Mouse (Mus musculus) brain, adult 10 weeks (tissue): Measurements from ENCODE around the gene Hist1h2bn. TPM values are rescaled to one million over a fixed set of nuclear protein-coding genes. Genes with fewer than 3 reads are reported as not detected.

Experiments
- polyA plus RNA-seq: library from polyadenylated mRNA; stranded (reverse); fragments of 350-450 nt; fragmentation: Illumina TruSeq; extraction: RNeasy Lipid Tissue Mini Kit (QIAGEN cat#74804); gene quantifications from one replicate; pipeline ENCODE4 v1.2.3, GENCODE M21; 2015; ENCODE audit warnings: low read depth, low replicate concordance

Hist1h2bn gene
- not detected for polyA plus RNA-seq

GRCm38 (mm10) chr13:21753524-21754285 is at the start of gene Hist1h2bn, which contains the start of gene Hist1h2ak:
Gene Hist1h2bn, plus strand, starts transcription at chr13:21754123.
Gene Hist1h2ak, minus strand, starts transcription at chr13:21753827.

GRCm38 (mm10) chr13:21715864-21716539 is 37.9 kb upstream of the Hist1h2bn start, which contains the start of the genes Hist1h2bl and Hist1h2ai:
Gene Hist1h2bl, minus strand, starts transcription at chr13:21716143.
Gene Hist1h2ai, plus strand, starts transcription at chr13:21716422.

GRCm38 (mm10) chr13:21717397-21718357 is 36.2 kb upstream of the Hist1h2bn start, which contains the start of gene Hist1h3h:
Gene Hist1h3h, plus strand, starts transcription at chr13:21717659.

GRCm38 (mm10) chr13:21721757-21722372 is 32.1 kb upstream of the Hist1h2bn start, which contains the start of gene Hist1h2bm:
Gene Hist1h2bm, plus strand, starts transcription at chr13:21722044.

GRCm38 (mm10) chr13:21734906-21735767 is 18.8 kb upstream of the Hist1h2bn start, which contains the start of gene Hist1h4j:
Gene Hist1h4j, plus strand, starts transcription at chr13:21735064.

GRCm38 (mm10) chr13:21750159-21751017 is 3.5 kb upstream of the Hist1h2bn start, which contains the start of gene Hist1h4k:
Gene Hist1h4k, minus strand, starts transcription at chr13:21750505.

GRCm38 (mm10) chr13:21779767-21780731 is 26.1 kb downstream of the Hist1h2bn start, which contains the start of gene Hist1h1b:
Gene Hist1h1b, minus strand, starts transcription at chr13:21780625.

GRCm38 (mm10) chr13:21783255-21783617 is 29.3 kb downstream of the Hist1h2bn start, which contains the start of gene Hist1h3i:
Gene Hist1h3i, minus strand, starts transcription at chr13:21783370.

GRCm38 (mm10) chr13:21786899-21787629 is 33.1 kb downstream of the Hist1h2bn start, which contains the start of the genes Hist1h2an and Hist1h2bp:
Gene Hist1h2an, minus strand, starts transcription at chr13:21787218.
Gene Hist1h2bp, plus strand, starts transcription at chr13:21787461.

Other genes with a start within 250 kb of the Hist1h2bn start
- gene Zkscan8, start 223.0 kb upstream of the Hist1h2bn start, polyA plus RNA-seq = 8.6 TPM
- gene Olfr1366, start 211.3 kb upstream of the Hist1h2bn start, polyA plus RNA-seq = not detected
- gene Olfr1535, start 194.2 kb upstream of the Hist1h2bn start, polyA plus RNA-seq = not detected
- not detected for gene Olfr1364, start 172.4 kb upstream of the Hist1h2bn start, polyA plus RNA-seq
- not detected for gene Olfr1362, start 140.1 kb upstream of the Hist1h2bn start, polyA plus RNA-seq
- gene Olfr11, start 111.6 kb upstream of the Hist1h2bn start, polyA plus RNA-seq = not detected
- not detected for gene Olfr1361, start 90.7 kb upstream of the Hist1h2bn start, polyA plus RNA-seq
- gene Olfr1360, start 76.7 kb upstream of the Hist1h2bn start, polyA plus RNA-seq = not detected
- not detected for gene Olfr1359, start 56.0 kb upstream of the Hist1h2bn start, polyA plus RNA-seq
- gene Hist1h2bl, start 38.0 kb upstream of the Hist1h2bn start, polyA plus RNA-seq = not detected
- gene Hist1h2ai, start 37.7 kb upstream of the Hist1h2bn start, polyA plus RNA-seq = not detected
- not detected for gene Hist1h3h, start 36.5 kb upstream of the Hist1h2bn start, polyA plus RNA-seq
- not detected for gene Hist1h2bm, start 32.1 kb upstream of the Hist1h2bn start, polyA plus RNA-seq
- 1.7 TPM for gene Hist1h4j, start 19.1 kb upstream of the Hist1h2bn start, polyA plus RNA-seq
- 4.7 TPM for gene Hist1h4k, start 3.6 kb upstream of the Hist1h2bn start, polyA plus RNA-seq
- gene Hist1h2ak, start 296 bp upstream of the Hist1h2bn start, polyA plus RNA-seq = not detected
- not detected for gene Hist1h1b, start 26.5 kb downstream of the Hist1h2bn start, polyA plus RNA-seq
- not detected for gene Hist1h3i, start 29.2 kb downstream of the Hist1h2bn start, polyA plus RNA-seq
- gene Hist1h2an, start 33.1 kb downstream of the Hist1h2bn start, polyA plus RNA-seq = not detected
- gene Hist1h2bp, start 33.3 kb downstream of the Hist1h2bn start, polyA plus RNA-seq = not detected
- gene Hist1h2bq, start 56.1 kb downstream of the Hist1h2bn start, polyA plus RNA-seq = not detected
- gene Hist1h2ao, start 56.3 kb downstream of the Hist1h2bn start, polyA plus RNA-seq = not detected
- gene Hist1h4m, start 57.6 kb downstream of the Hist1h2bn start, polyA plus RNA-seq = 3.7 TPM
- not detected for gene Hist1h4n, start 78.1 kb downstream of the Hist1h2bn start, polyA plus RNA-seq
- not detected for gene Hist1h2ap, start 79.4 kb downstream of the Hist1h2bn start, polyA plus RNA-seq
- 0.58 TPM for gene Hist1h2br, start 79.6 kb downstream of the Hist1h2bn start, polyA plus RNA-seq
- 5.2 TPM for gene Zfp184, start 191.0 kb downstream of the Hist1h2bn start, polyA plus RNA-seq
- not detected for gene Pom121l2, start 227.1 kb downstream of the Hist1h2bn start, polyA plus RNA-seq